Mouse (Mus musculus): ENCODE results near the gene Bfar.
A peak's percentile ranks its signal among the peaks of the same experiment; 100 is the strongest.
"Not testable (repeated sequence)": the region's sequence is repeated elsewhere in the genome, so short reads cannot be mapped to it uniquely, and the experiment has no call there.

Bfar gene

DNA sequence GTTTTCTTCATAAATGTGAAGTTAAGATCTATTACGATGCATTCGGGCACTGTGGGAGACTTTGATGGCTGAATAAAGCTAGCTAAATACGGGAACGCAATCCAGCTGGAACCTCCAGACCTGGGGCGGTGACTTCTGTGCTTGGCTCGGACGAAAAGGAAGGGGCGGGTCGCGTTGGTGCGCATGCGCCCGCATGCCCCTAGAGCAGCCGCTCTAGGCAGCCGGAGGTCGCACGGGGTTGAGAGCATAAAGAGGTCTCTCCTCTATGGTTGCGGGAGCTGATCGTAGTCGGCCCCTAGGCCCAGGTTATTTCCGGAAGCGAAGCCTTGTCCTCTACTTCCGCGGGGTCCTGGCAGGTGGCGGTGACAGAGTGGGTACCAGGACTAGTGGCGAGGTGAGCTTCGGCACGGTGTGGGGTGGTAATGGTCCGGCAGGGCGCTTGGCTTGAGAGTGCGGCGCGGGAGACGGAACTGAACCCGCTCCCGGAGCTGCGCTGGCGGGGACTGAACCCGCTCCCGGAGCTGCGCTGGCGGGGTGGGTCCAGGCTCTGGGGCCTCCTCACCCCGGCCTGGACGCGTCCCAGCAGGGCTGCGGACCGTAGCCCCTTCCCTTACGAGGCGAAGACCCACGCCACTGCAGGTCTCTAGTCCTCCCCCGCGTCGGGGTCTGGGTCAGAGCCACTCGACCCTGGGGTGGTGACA, at the start of gene Bfar, which contains the start of gene 3110001I22Rik:
TSS of gene Bfar (plus strand) at position 174 of the 701 bp plus-strand sequence.
TSS of gene 3110001I22Rik (plus strand) at position 245 of the 701 bp plus-strand sequence.
- DNase-seq (ENCODE audit: low read depth): peak; percentile 82

DNA sequence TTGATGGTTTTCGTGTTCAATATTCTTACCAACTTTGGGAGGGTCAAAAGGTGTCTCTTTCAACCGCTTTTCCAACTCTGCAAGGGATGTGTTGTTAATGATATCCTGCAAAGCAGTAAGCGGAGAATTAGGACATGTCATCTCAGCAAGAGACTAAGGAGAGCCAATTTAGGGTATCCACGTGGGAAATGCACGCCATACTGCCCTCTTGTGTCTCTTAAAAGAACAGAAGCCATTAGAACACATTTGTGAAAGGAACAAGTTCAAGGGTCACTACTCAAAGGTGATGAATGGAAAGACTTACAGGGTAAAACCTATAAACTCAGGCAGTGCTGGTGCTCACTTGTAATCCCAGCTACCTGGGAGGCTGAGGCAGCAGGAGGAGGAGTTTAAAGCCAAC, 43.3 kb upstream of the Bfar start:
- DNase-seq (ENCODE audit: low read depth): peak; percentile 12

DNA sequence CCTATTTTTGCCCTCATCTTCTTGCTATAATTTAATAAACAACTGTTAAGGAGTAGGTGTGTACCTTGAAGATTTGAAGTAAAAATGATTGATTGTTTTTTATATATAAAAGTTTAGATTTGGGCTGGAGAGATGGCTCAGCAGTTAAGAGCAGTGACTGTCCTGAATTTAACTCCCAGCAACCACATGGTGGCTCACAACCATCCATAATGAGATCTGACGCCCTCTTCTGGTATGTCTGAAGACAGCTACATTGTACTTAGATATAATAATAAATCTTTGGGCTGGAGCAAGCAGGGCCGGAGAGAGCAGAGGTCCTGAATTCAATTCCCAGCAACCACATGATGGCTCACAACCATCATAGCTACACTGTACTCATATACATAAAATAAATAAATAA, 33.5 kb upstream of the Bfar start:
- not testable (repeated sequence) for DNase-seq (ENCODE audit: low read depth)

DNA sequence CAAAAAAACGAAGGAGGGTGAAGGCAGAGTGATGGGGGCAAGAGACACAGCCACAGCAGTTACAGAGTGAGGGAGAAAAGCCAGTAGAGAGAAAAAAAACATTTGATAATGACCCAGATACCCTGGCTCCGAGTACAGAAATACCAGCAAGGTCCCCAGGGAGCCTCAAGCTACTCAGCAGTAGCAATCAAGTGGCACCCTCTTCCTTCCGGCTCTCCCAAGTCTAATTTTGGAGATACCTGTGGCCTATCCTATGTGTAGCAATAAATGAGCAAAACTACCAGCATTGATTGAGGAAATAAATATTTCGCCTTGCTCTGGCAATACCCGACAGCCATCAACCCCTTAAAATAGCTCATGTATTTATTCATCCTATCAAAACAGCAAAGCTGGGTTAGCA, 32.1 kb upstream of the Bfar start:
- DNase-seq (ENCODE audit: low read depth): no peak

DNA sequence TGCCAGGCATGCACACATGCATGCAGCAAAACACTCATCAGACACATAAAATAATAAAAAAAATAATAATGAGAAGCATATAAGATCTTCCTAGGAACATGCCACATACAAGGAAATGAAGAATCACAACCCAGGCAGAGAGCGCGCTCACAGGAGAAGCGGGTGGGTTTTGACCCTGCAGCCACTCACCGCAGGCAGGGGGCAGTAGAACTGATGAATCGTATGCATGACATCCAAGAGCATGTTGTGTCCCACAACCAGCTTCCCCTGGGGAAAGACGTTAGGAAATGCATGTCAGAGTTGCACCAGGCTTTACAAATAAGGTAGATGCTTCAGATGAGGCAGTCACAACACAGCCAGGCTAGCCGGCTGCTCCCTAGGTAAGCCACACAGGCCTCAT, 31.6 kb upstream of the Bfar start:
- no peak for DNase-seq (ENCODE audit: low read depth)

DNA sequence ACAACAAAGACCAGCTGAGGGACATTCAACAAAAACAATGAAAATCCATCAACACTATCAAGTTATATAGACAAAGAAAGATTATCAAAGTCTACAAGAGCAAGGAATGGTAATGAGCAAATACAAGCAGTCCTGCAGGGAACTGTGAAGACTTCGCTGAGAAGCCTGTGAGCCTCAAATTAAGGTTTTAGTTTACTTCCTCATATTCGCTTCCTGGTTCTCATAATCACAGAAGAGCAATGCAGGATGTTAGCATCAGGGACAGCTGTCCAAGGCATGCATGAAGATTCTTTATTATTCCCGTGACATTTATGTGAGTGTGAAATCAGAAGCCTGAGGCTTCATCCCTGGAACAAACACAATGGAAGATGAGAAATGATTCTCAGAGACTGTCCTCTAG, 27.2 kb upstream of the Bfar start:
- DNase-seq (ENCODE audit: low read depth): no peak

DNA sequence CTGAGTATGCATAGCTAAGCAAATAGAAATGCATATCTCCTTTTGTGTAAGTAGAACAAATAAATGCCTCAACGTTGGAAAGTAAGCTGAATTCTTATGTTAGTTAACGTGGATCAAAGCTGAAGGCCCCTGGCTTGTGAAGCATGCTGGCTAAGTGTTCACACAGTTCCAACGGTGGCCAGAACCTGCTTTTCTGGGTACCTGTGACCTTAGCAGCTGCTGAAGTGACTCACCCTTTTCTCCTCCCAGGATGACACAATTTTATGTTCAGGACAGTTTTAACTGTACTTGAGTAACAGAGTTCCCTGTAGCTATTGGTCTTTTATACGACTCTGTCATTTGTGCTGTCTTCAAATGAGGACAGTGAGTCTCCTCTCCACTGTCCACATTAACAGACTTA, 25.7 kb upstream of the Bfar start:
- DNase-seq (ENCODE audit: low read depth): no peak

DNA sequence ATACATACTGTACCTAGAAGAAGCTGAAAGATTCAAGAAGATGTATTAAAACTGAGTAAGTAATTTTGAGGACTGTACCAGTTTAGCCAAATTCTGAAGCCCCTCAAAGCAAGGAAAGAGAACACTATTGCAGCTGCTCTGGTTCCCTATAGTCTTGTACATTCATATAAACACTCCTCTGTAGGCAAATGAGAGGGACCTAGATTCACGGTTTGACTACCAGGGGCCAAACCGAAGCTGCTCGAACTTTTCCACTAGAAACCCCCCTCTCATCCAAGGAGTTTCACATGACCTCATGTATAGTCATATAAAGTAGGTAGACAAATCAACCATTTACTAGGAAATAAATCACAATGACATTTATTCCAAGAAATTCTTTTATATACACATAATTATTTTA, 12.8 kb upstream of the Bfar start:
- no peak for DNase-seq (ENCODE audit: low read depth)

DNA sequence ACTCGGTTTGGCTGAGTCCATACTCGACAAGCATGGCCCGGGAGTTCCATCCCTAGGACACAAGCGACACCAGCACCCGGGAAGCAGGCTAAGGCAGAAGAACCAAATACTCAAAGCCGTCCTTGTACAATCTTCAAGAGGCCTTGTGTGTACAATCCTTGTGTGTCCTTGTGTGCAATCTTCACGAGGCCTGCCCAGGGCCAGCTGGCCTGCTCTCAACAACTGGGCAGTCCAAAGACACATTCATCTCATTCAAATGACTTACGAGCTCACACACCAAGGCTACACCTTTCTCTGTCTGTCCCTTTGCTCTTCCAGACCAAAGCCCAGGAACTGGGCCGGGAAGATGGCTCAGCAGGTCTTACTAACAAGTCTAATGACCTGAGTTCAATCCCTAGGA, 10.9 kb upstream of the Bfar start:
- DNase-seq (ENCODE audit: low read depth): no peak

DNA sequence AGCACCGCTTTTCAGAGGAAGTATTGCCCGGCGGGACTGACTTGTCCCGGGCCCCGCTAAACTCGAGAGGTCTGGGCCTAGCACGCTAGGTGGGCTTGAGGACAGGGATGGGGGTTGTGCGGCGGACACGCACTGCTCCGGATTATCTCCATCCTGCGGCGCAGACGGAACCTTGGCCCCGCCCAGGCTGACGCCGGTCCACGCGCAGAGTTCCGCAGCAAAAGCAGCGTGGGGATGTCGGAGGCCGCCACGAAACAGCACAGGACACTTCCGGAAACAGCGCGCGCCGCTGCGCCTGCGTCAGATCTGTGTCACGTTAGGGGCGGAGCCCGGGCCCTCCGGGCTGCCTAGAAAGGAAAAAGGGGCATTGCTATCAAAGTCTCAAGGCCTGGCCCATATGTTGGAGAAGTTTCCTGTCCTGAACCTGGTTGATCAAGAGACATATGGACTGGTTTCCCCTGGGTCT, 3.7 kb upstream of the Bfar start, which contains the start of gene Parn:
TSS of gene Parn (minus strand) at position 293 of the 466 bp plus-strand sequence.
- DNase-seq (ENCODE audit: low read depth): peak; percentile 89

DNA sequence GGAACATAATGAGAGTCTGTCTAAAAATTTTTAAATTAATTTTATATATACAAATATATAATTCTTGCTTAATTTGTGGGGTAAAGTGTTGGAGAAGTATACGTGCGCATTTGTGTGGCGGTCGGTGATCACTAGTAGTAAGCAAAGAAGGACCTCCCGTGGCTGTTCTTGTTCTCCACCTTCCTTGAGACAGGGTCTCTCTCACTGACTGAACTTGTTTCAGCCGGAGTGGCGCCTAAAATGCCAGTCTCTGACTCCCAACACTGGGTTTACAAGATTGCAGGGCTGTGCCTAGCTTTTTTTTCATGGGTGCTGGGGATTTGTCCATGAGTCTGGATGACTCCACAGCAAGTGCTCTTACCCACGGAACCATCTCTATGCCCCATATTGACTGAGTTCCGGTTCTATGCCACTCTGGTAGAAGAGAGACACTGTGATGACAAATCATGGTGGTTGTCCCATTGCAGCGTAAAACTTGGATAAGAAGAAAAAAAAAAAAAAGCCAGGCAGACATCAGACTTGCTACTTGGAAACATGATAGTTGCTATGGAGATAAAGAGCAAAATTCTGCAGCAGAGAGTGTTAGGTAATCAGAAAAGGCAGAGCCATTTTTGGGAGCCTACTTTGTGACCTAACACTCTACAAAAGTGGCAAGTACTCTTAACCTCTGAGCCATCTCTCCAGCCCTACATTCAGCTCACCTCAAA, 3.1 kb upstream of the Bfar start:
- no peak for DNase-seq (ENCODE audit: low read depth)

DNA sequence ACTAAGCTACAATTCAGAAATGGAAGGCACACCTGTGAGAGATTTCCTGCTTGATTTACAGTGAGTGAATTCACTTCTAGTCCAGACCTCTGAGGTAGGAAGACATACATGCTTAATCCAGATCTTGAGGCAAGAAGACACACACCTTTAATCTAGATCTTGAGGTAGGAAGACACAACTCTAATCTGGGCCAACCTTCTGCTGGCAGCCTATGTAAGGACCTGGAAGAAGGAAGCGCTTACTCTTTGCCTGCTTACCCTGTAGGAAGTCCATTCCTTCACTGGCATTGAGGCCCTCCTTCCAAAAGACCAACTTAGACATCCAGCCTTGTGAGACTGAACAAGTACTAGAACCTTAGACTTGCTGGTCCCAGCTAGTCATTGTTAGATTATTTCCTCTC, 2.4 kb upstream of the Bfar start:
- DNase-seq (ENCODE audit: low read depth): no peak

DNA sequence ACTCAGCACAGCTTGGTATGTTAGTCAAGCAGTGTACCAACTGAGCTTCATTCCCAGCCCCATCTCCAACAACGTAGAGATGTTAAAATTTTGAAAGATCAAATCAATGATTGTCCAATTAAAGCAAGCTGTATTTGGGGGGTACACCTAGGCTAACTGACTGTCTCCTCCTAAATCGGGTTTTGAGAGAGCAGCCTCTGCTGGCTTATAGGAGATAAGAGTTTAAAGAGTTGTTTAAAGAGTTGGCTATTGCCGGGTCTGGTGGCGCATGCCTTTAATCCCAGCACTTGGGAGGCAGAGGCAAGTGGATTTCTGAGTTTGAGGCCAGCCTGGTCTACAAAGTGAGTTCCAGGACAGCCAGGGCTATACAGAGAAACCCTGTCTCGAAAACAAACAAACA, 762 bp upstream of the Bfar start:
- DNase-seq (ENCODE audit: low read depth): not testable (repeated sequence)

DNA sequence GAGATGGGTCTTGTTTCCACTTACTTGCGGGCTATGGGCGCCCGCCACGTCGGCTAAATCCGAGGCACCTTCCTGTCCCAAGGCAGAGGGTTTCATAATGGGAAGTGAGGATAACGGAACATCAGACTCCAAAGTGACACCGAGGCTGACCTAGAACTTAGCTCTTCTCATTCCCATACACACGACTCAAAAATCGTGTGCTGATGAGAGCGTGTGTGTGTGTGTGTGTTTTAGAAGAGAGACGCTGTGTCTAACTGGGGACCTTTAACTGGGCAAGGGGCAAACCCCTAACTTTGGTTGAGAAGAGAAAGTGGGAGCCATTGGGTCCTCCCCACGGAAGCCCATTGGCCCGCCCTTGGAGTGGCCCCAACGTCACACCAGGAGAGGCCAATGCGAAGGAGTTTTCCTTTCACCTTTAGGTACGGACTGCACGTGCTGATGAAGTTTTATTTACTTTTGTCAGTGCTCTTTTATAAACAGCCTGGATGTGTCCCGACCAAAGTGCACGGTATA, 784 bp downstream of the Bfar start:
- DNase-seq (ENCODE audit: low read depth): peak; percentile 67

DNA sequence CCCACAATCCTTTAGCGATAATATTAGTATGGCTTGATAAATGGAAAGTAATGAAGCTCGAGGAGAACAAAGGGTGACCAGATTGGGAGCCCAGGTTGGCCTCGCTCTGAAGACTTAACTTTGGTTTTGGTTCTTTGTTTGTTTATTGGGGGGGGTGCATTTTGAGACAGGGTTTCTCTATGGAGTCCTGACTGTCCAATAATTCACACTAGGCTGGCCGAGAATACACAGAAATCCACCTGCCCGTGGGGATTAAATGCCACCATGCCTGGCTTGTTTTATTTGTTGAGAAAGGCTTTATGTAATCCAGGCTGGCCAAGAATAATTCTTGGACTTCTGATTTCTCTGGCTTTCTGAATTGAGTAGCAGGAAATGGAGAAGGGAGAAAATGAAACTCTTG, 1.5 kb downstream of the Bfar start:
- DNase-seq (ENCODE audit: low read depth): no peak

DNA sequence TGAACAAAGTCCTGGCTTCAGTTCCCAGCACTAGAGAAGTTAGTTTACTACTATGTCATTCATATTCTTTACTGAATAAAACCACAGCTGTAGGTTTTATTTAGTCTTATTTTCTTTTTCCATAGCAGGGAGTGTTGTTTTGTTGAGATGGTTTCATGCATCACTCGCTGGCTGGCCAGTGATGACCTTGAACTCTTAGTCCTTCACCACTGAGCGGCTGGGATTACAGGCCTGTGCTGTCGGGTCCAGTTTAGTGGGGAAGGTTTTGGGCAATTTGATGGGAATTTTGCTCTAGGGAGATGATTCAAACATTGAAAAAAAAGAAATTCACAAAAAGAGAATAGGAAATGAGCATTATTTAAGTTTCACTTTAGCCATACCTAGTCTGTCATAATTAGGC, 2.9 kb downstream of the Bfar start:
- DNase-seq (ENCODE audit: low read depth): no peak

DNA sequence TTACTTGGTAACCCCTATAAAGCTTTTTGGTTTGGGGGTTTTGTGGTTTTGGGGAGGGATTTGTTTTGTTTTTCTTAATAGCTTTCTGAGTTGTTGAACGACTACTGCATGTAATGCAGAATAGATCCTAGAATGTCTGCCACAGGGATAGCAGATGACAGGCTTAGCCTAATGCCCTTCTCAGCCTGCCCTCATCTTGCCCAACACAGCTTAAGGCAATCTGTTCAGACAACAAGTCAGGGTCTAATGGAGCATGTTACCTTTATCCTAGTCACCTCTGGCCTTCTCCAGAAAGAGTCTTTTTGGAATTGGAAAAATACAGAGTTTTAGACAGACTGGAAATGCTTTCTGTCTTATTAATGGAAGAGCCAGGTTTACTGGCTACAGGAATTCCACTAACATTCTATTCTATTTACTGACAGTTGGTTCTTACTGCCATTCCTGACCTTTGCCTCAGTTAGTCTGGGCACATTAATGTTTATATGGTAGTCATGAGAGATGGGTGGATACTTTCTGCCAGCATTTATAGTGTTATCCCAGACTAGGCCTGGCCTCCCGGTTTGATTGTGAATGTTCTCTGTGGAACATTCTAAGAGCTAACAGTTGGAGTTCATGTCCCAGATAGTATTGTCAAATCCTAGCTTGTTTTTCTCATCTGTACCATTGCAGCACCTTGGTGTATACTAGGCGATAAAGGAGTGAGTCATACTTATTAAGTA, 7.1 kb downstream of the Bfar start:
- DNase-seq (ENCODE audit: low read depth): no peak

DNA sequence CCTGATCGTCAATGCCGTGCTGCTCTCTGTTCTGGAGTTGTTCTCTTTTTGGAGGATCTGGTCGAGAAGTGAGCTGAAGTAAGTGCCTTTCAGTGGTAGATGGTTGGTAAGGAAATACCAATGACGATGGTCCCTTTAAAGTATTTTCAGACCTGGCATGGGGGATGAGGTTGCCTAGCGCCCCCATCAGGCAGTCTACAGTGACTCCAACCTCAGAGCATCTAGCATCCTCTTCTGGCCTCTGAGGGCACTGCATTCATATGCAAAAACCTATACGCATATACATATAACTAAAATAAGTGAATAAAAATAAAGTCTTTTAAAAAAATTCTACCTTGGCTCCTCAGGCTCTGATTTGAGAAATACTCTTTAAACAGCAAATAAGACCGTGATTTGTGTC, 27.3 kb downstream of the Bfar start:
- no peak for DNase-seq (ENCODE audit: low read depth)

DNA sequence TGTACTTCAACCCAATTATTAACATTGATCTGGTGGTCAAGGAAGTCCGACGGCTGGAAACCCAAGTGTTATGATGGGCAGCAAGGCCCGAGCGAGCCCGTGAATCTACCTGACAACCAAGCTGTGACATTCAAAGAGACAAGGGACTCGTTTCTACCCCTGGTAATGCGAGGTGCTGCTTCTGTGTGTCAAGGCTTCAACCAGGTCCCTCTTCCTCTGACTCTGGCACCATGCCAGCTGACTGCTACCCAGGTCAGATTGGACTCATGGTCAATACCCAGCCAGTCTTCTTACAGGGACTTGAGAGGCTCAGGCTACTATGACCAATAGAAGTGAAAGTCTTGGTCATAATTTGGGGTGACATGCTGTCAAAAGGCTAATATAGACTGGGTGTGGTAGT, 30.5 kb downstream of the Bfar start:
- DNase-seq (ENCODE audit: low read depth): no peak

DNA sequence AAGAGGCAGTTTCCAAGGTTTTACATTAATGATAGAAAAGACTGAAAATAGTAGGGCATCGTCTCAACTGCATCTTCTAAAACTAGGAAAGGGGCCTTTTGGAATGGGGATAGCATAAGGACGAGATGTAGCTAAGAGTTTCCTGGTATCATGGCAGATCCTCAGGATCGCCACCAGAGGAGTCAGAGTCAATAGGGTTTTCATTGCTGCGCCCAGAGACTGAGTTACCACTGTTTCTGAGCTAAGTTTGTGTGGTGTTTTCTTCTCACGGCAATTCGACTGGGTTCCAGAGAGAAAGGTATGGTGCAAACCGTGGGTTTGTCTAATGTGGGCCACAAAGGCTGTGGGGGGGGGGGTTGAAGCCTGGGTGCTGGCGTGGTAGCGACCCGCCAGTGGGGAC, 33.0 kb downstream of the Bfar start:
- DNase-seq (ENCODE audit: low read depth): no peak

DNA sequence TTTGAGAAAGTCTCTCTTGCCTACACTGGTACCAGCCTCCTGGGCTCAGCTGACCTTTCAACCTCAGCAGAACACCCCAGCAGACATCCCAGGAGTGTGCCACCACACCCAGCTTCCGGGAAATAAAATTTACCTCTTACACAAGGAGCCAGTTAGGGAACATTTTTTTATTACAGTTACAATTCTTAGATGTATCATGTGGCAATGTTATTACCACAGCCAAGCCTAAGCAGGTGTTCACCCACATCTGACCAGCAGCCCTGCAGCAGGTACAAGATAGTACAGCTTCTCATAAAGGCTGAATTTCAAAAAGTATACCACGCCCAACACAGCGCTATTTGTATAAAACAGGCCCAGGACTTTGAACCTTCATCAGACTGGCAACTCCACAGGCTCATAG, 43.3 kb downstream of the Bfar start:
- no peak for DNase-seq (ENCODE audit: low read depth)

DNA sequence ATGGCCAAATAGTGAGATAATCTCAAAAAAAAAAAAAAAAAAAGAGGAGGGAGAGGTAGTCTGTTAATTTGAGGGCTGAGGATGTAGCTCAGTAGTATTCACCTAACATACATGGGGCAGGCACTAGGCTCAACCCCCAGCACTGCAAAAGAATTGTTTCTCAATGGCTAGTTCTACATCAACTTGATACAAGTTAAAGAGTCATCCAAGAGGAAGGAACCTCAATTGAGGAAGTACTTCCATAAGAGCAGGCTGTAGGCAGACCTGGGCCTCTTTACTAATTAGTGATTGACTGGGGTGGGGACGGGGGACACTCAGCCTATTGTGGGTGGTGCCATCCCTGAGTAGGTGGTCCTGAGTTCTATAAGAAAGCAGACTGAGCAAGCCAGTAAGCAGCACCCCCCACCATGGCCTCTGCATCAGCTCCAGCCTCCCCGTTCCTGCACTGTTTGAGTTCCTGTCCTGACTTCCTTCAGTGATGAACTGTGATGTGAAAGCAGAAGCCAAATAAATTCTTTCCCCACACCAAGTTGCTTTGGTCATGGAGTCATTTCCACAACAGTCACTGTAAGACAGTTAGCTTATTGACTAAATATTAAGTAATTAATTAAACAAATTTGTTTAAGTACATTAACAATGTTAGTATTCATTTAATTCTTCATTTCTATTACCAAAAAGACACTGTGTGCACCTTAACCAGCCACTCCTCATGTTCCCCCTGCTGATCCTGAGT, 45.3 kb downstream of the Bfar start:
- DNase-seq (ENCODE audit: low read depth): no peak
